Mouse (Mus musculus): ENCODE data around the gene Nelfb. TPM values are rescaled to one million over a fixed set of nuclear protein-coding genes. Genes with fewer than 3 reads are reported as not detected.

The Nelfb gene
- polyA plus RNA-seq, 1 experiment from 2014 or later: 94.8 TPM

DNA sequence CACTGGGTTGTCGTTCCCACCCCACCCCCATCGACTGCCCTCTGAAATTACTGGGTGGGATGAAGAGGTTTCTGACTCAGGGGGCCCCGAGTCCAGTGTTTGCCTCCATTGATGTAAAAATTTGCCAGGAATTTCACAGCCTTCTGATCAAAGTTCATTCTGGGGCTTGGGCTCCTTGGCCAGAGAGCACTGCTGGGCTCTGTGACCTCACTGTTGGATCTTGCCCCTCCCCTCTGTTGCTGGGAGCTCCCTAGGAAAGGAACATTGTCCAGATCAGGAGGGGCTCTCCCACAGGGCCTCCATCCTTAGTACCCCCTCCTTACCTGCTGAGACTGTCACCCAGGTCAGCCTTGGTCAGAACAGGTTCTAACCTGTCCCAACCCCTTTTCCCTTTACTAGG is 3.2 kb upstream of the Nelfb start, which contains the start of gene Stpg3:
Gene Stpg3, minus strand, starts transcription at position 194 of the 400 bp plus-strand sequence.
- 63% methylated on average over 3 of the region's 3 CpGs for WGBS
- no peak within 1 kb of the TSS for H3K27ac ChIP-seq

DNA sequence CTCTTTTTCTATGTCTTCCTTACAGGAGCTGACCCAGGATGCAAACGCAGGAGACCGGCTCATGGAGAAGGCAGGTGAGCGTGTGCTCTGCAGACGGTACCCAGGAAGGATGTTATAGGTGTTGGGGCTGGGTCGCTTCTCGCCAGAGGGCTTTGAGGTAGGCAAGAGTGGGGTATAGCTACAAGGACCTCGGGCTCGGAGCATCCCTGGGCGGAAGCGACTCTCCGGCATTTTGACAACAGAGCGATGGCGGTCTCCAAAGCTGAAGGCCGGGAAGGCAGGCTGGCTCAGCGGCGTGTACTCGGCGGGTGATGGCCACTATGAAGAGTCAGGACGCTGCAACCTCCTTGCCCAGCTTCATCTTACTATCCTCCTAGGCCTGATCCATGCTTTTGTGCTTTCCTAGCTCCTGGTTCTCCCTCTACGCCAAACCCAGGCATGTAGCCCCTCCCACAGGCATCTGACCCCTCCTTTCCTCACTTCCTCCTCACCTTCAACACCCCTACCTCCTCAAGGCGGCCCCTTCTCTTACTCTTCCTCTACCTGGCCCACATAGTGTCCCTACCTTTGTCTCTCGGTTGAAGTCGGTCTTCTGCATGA is 2.1 kb upstream of the Nelfb start:
- WGBS: 68% methylated on average over 23 of the region's 23 CpGs
- Histone ChIP-seq H3K4me3 (replicated peaks) (no peak overlapping the region), H3K4me1 (replicated peaks) (peaks cover 18% of the 10 kb centered on the region), H3K36me3 (no peaks in the 10 kb centered on the region), H3K27ac (no peak overlapping the region), H3K4me2 (replicated peaks) (no peak overlapping the region), H3K9ac (no peak overlapping the region), H3K9me3 (no peaks in the 10 kb centered on the region), H3K27me3 (replicated peaks) (no peaks in the 10 kb centered on the region)
- no peak for ATAC-seq

More for the DNA sequence above, 3.2 kb upstream of the Nelfb start, which contains the start of gene Stpg3:
- Histone ChIP-seq H3K9ac (no peak within 1 kb of the TSS), H3K36me3 (no peaks in the 10 kb centered on the region), H3K4me1 (replicated peaks) (peaks cover 18% of the 10 kb centered on the region), H3K27me3 (replicated peaks) (no peaks in the 10 kb centered on the region), H3K9me3 (no peaks in the 10 kb centered on the region), H3K4me2 (replicated peaks) (no peak within 1 kb of the TSS), H3K4me3 (replicated peaks) (no peak within 1 kb of the TSS)
- no peak for ATAC-seq

DNA sequence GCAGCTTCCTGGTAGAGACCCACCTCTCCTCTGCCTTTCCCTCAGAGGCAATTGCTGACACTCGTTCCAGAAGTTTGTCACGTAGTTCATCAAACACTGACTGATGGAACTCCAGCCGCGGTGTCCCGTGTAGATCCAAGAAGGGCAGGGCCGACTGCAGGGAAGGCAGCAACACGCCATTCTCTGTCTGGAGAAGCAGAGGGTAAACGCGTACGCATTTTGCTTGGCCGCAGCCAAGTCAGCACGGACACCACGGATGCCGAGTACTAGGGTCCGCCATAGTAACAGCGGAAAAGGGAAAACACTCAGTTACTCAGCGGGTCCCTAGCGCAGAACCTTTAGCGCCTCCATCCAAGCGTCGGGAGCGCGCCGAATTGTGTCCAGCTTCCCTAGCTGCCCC is 603 bp downstream of the Nelfb start:
- Histone ChIP-seq H3K4me3 (replicated peaks) (peak overlapping the region; percentile 92), H3K4me2 (replicated peaks) (peak overlapping the region; percentile 77), H3K9me3 (no peaks in the 10 kb centered on the region), H3K27ac (peak overlapping the region; percentile 95), H3K27me3 (replicated peaks) (no peaks in the 10 kb centered on the region), H3K4me1 (replicated peaks) (peaks cover 18% of the 10 kb centered on the region), H3K9ac (peak overlapping the region; percentile 91), H3K36me3 (peaks cover 17% of the 10 kb centered on the region)
- peak; percentile 46 for ATAC-seq
- under 1% methylated on average over 24 of the region's 24 CpGs for WGBS

DNA sequence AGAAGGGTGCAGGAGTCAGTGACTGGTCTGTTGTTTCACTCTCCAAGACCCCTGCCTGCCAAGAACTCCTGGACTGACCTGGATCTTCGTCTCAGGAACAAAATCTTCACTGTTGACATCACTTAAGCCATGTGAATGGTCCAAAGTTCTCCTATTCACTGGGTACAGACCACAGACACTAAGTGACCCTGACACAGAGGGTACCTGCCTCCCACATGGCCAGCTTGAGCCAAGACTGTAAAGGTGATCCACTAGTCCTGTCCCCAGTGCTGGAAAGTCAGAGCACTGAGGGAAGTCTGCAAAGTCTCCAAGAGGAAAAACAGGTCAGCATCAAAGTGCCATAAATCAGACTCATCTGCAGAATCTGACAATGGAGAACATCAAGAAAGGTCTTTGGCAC is 3.7 kb downstream of the Nelfb start:
- WGBS: 87% methylated on average over 1 of the region's 1 CpGs
- Histone ChIP-seq H3K9ac (no peak overlapping the region), H3K9me3 (no peaks in the 10 kb centered on the region), H3K27ac (no peak overlapping the region), H3K4me2 (replicated peaks) (no peak overlapping the region), H3K4me1 (replicated peaks) (peaks cover 9% of the 10 kb centered on the region), H3K27me3 (replicated peaks) (no peaks in the 10 kb centered on the region), H3K4me3 (replicated peaks) (no peak overlapping the region), H3K36me3 (peaks cover 40% of the 10 kb centered on the region)
- no peak for ATAC-seq

DNA sequence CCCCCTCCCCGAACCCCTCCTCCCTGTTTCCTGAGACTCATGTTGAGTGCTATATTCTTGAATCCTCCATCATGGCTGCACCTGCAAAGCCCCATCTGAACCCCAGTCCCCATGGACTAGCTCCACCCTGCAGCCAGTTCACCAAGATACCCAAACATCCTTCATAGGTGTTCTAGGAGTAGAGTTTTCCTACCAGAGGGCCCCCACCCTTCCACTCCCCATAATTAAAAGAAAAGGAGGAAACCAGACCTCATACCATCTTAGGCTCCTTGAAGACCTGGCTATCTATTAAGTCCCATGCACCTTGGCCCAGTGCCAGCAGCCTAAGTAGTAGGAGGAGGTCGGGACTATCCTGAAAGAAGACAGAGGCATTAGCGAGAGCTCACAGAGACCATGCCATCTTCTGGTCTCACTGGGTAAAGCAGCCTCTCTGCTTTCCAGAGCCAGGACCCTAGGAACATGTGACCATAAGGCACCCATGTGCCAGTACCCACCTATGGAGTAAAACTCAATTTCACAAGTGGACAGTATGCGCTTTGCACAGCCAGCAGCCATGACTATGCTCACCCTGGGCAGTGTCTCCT is 7.6 kb downstream of the Nelfb start:
- no peaks in the 10 kb centered on the region; the same call in none of the 2 replicates for H3K4me1 ChIP-seq (replicated peaks)
- H3K9ac ChIP-seq: no peak overlapping the region
- 0 out of 2 replicates have a peak, but pooled peaks have one; percentile 30 for ATAC-seq
- 53% methylated on average over 4 of the region's 4 CpGs for WGBS
- no peak overlapping the region for H3K27ac ChIP-seq
- H3K9me3 ChIP-seq: no peaks in the 10 kb centered on the region
- peaks cover 64% of the 10 kb centered on the region for H3K36me3 ChIP-seq
- H3K4me2 ChIP-seq (replicated peaks): no peak overlapping the region
- H3K4me3 ChIP-seq (replicated peaks): no peak overlapping the region
- H3K27me3 ChIP-seq (replicated peaks): no peaks in the 10 kb centered on the region

DNA sequence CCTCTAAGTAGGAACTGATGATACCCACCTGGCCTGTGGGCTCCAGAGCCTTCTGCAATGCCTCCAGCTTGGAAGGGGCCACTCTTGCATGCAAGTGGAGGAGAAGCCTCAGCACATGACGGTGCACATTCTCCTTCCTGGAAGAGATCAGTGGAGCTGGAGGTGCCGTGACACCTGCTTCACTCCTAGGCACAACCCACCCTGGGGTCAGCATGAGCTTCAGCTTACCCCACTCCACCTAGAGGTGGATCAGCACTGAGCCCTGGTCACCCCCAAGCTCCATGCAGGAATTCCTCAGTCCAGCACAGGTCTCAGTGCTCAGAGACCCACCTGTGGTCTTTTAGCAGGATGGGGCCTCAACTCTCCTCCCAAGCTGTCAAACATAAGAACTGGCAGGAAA is 10.7 kb downstream of the Nelfb start:
- H3K9me3 ChIP-seq: no peaks in the 10 kb centered on the region
- H3K4me1 ChIP-seq (replicated peaks): peaks cover 5% of the 10 kb centered on the region
- peaks cover 46% of the 10 kb centered on the region for H3K36me3 ChIP-seq
- no peak overlapping the region for H3K27ac ChIP-seq
- ATAC-seq: no peak
- no peaks in the 10 kb centered on the region for H3K27me3 ChIP-seq (replicated peaks)
- no peak overlapping the region for H3K4me2 ChIP-seq (replicated peaks)
- H3K4me3 ChIP-seq (replicated peaks): no peak overlapping the region
- WGBS: 96% methylated on average over 2 of the region's 2 CpGs
- no peak overlapping the region for H3K9ac ChIP-seq

DNA sequence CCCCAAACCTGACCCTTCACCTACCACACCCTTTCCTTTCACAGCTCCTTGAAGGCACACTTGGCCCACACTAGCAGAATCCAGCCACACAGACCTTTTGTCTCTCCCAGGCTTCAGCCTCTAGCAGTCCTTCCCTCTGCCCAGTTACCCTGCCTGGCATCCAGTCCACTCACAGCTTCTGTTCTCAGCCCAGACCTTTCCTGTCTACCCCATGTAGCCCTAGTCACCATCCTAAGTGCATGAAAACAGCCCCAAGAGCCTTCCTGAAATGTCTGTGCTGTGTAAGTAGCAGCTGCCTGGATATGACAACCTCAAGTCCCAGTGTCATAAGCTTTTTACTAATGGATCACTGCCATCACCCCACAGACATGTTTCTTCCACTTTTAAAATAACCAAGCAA is 13.3 kb downstream of the Nelfb start:
- H3K4me2 ChIP-seq (replicated peaks): no peak overlapping the region
- H3K9me3 ChIP-seq: no peaks in the 10 kb centered on the region
- peaks cover 27% of the 10 kb centered on the region for H3K36me3 ChIP-seq
- H3K4me3 ChIP-seq (replicated peaks): no peak overlapping the region
- peak overlapping the region; percentile 6; the same call in 1 of the 2 replicates for H3K27ac ChIP-seq
- ATAC-seq: no peak
- 0 out of 2 replicates have a peak, but pooled peaks cover 4% of the 10 kb centered on the region for H3K27me3 ChIP-seq (replicated peaks)
- H3K9ac ChIP-seq: no peak overlapping the region
- H3K4me1 ChIP-seq (replicated peaks): peaks cover 28% of the 10 kb centered on the region

DNA sequence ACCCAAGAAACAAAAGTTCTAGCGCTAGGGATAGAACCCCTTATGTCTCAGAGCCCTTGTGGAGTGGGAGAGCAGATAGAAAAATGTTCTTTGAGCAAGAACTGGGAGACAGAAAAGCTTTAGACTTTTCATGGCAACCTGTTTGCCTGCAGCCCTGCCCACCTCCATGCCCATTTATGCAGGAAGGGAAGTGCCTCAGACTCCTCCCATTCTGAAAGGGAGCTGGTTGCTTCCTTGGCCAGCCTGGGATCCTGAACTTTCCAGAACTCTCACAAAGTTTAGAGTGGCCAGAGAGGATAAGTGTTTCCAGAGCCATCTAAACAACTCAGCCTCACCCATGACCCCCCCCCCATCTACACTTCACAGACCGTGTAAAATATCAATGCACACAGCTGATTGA is 14.1 kb downstream of the Nelfb start:
- peak overlapping the region; percentile 65 for H3K4me2 ChIP-seq (replicated peaks)
- H3K9me3 ChIP-seq: no peaks in the 10 kb centered on the region
- H3K27me3 ChIP-seq (replicated peaks): 0 out of 2 replicates have a peak, but pooled peaks cover 4% of the 10 kb centered on the region
- peaks cover 21% of the 10 kb centered on the region for H3K36me3 ChIP-seq
- H3K4me1 ChIP-seq (replicated peaks): peaks cover 30% of the 10 kb centered on the region
- H3K9ac ChIP-seq: no peak overlapping the region; the same call in 1 of the 2 replicates
- WGBS: 25% methylated on average over 2 of the region's 2 CpGs
- peak overlapping the region; percentile 87 for H3K27ac ChIP-seq
- 0 out of 2 replicates have a peak overlapping the region, but pooled peaks have one; percentile 40 for H3K4me3 ChIP-seq (replicated peaks)
- no peak for ATAC-seq

DNA sequence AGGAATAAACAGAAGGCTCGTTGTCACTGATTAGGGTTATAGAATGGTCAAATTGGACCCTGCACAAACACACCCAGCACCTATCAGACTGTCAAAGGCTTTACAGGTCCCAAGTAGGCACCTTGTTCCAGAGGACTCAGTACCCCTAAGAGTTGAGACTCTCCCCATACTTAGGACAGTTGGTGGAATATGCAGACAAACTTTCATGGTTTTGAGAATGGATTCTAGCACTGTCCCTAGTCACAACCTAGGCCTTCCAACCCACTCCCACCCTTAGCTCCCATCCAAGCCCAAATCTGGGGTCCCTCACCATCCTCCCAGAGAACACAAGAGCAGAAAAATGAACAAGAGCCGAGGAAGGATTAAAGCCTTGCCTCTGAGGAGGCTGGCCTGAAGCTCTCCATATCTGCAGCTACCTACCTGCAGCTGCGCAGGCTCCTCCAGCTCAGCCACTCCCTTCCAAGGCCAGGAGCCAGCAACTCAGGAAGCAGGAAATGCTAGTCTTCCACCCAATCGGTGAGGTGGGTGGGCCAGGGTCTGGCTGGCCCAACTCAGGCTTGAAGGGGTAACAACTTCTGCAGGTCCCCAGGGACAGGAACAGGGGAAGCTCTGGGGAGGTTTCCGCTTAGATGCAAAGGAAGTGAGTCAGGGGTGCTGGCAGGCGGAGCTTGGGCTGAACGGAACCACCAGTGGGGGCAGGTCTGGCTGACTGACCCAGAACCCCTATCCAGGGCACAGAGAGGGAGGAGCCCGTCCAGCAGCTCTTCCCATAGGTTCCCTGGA is 14.9 kb downstream of the Nelfb start, which contains the start of gene Tor4a:
Gene Tor4a, minus strand, starts transcription at position 715 of the 783 bp plus-strand sequence.
- H3K27me3 ChIP-seq (replicated peaks): 0 out of 2 replicates have a peak, but pooled peaks cover 4% of the 10 kb centered on the region
- 9% methylated on average over 8 of the region's 8 CpGs for WGBS
- no peaks in the 10 kb centered on the region for H3K9me3 ChIP-seq
- H3K4me2 ChIP-seq (replicated peaks): peak within 1 kb of the TSS; percentile 65
- peak; percentile 85 for ATAC-seq
- peak within 1 kb of the TSS; percentile 87 for H3K27ac ChIP-seq
- H3K4me1 ChIP-seq (replicated peaks): peaks cover 30% of the 10 kb centered on the region
- peak within 1 kb of the TSS; percentile 40 for H3K4me3 ChIP-seq (replicated peaks)
- peak within 1 kb of the TSS; percentile 51 for H3K9ac ChIP-seq
- H3K36me3 ChIP-seq: peaks cover 18% of the 10 kb centered on the region

DNA sequence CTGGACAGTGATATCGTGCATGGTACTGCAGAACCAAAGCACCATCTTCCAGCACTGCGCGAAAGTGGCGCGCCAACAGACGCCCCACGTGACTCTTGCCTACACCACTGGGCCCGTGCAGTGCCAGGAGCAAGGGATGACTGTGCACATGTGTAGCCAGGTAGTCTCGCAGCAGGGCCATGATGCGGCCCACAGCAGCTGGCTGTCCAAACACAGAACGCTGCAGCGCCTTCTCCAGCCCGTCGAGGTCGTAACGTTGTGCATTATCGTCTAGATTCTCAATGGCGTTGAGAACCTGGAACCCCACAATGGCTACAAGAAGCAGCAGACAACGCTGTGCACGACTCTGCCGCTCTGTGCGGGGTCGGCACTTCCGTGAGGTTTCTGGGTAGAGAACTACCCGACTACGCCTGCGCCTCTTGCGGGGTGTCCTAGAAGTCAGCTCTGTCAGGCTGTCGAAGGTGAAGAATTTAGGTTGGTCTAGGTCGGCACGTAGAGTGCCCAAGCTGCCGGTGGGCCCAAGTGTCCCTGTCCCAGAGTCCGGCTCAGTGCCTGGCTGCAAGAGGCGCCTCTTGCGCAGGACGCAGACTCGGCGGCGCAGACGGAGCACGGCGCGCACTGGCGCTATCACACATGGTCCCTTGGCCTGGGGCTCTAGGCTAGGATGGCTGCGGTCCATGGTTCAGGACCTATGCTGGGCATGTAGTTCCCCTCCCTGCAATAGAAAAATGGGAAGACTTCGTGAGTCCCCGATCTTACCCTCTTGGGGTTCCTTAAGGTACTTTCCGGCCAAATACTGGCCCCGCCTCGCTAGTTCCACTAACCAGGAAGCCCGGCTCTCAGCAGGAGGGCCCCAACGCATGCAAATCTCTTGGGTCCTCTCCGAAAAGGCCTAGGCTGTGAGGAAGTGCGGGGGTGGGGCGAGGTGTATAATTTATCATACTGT is 15.8 kb downstream of the Nelfb start:
- H3K4me2 ChIP-seq (replicated peaks): peak overlapping the region; percentile 65
- H3K9ac ChIP-seq: peak overlapping the region; percentile 51
- H3K4me1 ChIP-seq (replicated peaks): peaks cover 30% of the 10 kb centered on the region
- H3K27me3 ChIP-seq (replicated peaks): 0 out of 2 replicates have a peak, but pooled peaks cover 4% of the 10 kb centered on the region
- peak overlapping the region; percentile 40 for H3K4me3 ChIP-seq (replicated peaks)
- H3K9me3 ChIP-seq: no peaks in the 10 kb centered on the region
- H3K36me3 ChIP-seq: peaks cover 9% of the 10 kb centered on the region
- H3K27ac ChIP-seq: peak overlapping the region; percentile 87
- 18% methylated on average over 55 of the region's 55 CpGs for WGBS
- peak; percentile 59 for ATAC-seq

DNA sequence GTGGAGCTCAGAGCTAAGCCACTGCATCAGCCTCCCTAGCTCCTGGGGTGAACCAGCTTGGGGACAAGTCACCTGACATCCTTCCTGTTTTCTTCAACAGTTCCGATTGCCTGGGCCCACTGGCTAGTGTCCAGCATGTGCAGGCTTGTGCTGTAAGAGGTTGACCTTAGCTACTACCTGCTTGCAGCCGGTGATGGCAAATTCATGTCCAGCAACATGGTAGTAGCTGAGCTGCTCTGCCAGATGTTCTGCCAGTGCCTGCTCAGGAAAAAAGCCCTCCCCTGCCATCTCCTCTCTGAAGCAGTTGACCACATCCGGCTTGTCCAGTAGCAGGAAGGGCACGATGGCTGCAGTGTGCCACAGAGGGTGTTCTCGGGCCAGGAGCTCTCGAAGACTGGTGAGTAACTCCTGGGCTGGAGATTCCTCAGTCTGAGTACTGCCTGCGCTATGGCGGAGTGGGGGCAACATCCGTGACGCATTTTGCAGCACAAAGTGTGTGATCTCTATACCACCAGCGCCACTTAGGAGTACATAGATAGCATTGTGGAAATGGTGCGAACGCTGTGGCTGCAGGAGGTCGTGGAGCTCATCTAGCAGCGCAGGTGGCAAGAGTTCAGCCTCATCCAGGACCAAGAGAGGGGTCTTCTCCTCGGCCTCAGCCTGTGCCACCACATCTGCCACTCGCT is 16.7 kb downstream of the Nelfb start:
- no peak for ATAC-seq
- H3K4me3 ChIP-seq (replicated peaks): peak overlapping the region; percentile 40; the same call in 1 of the 2 replicates
- peak overlapping the region; percentile 87; the same call in 1 of the 2 replicates for H3K27ac ChIP-seq
- no peaks in the 10 kb centered on the region for H3K9me3 ChIP-seq
- 81% methylated on average over 17 of the region's 17 CpGs for WGBS
- 0 out of 2 replicates have a peak, but pooled peaks cover 4% of the 10 kb centered on the region for H3K27me3 ChIP-seq (replicated peaks)
- peak overlapping the region; percentile 51; the same call in 1 of the 2 replicates for H3K9ac ChIP-seq
- peaks cover under 1% of the 10 kb centered on the region; the same call in 1 of the 2 replicates for H3K36me3 ChIP-seq
- H3K4me2 ChIP-seq (replicated peaks): peak overlapping the region; percentile 65
- peaks cover 30% of the 10 kb centered on the region for H3K4me1 ChIP-seq (replicated peaks)
